Mouse (Mus musculus) 416B (cell line): ENCODE results near the gene Gas7.

Experiments
- DNase-seq: peaks from one replicate; pipeline ENCODE4 v3.0.0; 2011; ENCODE audit warnings: low read depth

The Gas7 gene

DNA sequence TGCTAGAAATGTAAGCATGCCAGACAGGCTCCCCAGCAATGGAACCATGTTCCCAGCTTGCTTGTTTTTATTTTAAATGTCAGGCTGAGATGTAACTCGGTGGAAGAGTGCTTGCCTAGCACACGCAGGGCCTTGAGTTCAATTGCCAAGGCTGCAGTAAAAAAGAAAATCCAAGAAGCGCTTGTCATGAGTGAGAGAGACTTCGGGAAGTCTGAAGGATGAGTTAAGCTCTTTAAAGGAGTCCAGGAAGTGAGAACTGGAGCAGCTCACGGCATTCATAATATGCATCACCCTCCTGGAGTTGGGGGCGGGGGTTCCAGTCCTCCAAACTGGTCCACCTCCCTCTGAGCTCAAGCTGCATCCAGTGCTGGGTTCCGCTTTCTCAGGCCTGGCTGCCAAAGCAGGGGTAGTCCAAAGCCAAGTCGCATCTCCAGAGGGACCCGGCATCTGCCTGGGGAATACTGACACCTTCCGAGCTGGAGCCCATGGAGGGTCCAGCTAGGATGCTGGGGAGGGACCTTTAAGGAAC, 34.5 kb downstream of the Gas7 start:
- DNase-seq: no peak

DNA sequence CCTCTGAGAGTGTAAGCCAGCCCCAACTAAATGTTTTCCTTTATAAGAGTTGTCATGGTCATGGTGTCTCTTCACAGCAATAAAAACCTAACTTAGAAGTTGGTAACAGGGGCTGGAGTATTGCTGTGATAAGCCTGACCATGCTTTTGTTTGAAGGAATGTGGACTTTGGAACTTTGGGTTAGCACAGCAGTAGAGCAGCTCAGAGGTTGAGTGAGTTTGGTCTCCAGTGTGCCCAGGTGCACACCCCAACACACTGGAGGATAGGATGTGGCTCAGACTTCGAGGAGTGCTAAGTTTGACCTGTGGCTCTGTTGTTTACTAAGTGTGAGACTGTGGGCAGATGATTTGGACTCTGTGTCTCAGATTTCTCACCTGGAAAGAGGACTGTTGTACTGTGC, 41.6 kb downstream of the Gas7 start:
- no peak for DNase-seq

GRCm38 (mm10) chr11:67500115-67500514, 44.9 kb downstream of the Gas7 start:
- DNase-seq: no peak

GRCm38 (mm10) chr11:67501468-67502244, 46.4 kb downstream of the Gas7 start:
- DNase-seq: no peak

DNA sequence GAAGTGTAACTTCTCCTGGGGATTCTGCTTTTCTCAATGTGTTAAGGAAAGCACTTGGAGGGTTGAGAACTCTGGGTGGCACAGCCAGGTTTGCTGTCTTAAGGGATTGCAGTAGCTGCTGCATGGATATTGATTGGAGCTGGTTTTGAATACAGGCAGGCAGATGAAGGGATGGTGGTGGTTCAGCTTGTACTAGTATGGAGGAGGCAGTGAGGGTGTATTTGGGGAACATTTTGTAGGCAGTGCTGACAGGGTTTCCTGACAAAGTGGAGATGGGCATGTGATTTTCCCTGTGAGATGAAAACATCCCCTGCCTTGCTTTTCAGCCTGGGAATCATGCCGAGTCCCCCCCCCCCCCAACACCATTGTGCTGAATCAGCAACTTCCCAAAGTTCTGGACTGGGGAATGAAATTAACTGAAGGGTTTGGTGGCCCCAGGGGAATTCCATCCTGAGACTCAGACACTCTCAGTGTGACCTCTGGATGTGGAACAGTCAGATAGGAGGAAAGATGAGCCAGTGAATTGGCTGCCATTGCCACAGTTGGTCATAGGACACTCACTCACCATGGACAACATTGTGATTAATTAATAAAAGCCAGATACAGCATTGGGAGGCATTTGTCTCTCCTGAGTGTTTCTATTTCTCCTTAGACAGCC, 54.1 kb downstream of the Gas7 start:
- no peak for DNase-seq

DNA sequence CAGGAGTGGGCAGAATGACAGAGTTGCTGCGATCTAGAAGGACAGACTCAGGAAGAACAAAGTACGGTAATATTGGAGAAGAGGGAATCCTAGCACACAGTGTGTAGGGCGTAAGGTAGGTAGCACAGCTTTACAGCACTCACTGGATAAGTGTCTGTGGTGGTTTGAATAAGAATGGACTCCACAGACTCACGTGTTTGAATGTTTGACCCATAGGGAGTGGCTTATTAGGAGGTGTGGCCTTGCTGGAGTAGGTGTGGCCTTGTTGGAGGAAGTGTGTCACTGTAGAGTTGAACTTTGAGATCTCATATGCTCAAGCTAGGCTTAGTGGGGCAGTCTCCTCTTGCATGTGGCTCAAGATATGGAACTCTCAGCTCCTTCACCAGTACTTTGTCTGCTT, 55.6 kb downstream of the Gas7 start:
- DNase-seq: no peak

- no peak for DNase-seq
Measured at GRCm38 (mm10) chr11:67513001-67513400, 57.8 kb downstream of the Gas7 start.

DNA sequence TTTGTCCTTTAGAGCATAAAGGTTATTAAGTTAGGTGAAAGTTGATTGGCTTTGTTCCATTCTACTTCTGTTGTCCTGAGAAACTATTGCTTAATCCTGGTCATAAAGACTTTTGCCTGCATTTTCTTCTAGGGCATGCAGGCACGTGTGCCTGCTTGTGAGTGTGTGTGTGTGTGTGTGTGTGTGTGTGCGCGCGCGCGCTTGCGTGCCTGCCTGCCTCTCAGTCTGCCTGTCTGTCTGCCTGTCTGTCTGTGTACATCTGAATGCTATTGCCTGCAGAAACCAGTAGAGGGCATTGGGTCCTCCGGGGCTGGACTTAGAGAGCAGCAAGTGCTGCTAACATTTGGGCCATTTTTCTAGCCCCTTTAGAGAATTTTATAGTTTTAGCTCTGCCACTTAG, 59.2 kb downstream of the Gas7 start:
- peak; percentile 34 for DNase-seq

GRCm38 (mm10) chr11:67515020-67515911, 60.0 kb downstream of the Gas7 start:
- no peak for DNase-seq

DNA sequence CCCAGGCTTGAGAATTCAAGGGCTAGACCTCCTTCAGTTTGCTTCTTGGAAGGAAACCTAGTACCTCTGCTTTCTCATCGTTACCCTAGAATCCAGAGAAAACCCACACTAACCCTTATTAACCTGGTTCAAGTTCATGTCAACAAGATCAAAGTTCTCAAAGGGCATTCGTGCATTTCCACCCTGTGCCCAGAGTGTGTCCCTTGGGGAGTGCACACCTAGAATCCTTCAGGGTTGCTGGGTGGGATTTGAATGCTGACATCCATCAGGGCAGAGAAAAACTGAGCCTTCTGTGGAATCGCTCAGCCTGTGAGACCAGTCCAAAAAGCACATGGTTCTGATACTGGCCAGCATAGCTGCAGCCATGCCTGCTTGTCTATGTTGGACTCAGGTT, 60.7 kb downstream of the Gas7 start:
- DNase-seq: no peak

- DNase-seq: no peak
Measured at GRCm38 (mm10) chr11:67517748-67518147, 62.5 kb downstream of the Gas7 start.

GRCm38 (mm10) chr11:67518985-67519384, 63.7 kb downstream of the Gas7 start:
- no peak for DNase-seq

DNA sequence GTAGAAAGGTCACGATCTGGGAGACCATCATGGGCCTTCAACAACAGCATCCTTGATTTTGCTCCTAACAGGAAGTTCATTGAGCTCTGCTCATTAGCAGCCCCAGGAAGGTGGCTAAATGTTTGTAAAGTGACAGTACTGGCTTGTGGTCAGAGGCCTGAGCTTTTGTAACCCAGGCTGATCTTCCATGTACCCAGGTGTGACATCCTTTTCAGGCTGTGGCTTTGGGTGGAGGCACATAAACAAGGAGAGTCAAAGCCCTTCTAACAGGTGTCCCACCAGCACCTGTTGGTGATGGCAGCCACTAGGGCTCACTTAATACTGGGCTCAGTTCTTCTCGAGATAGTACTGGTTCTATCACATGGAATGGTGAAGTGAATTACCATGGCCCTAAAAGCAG, 67.4 kb downstream of the Gas7 start:
- no peak for DNase-seq

DNA sequence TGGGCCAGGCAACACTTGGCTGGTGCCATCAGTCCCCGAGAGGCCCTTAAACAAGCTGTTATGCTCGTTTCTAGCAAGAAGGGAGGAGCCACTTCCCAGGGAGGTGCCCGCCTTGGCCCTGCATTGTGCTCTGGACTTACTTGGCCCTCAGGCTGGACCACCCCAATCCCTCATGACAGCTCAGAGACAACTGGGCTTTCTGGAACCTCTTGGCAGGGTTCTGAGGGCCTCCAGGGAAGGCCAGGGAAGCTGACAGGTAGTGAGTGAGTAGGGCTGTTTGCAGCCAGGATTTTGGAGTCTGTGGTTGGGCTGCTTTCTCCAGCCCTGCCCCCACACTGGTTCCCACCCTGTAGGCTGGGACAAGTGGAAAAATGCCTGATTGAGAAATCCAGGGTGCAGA, 68.6 kb downstream of the Gas7 start:
- no peak for DNase-seq

DNA sequence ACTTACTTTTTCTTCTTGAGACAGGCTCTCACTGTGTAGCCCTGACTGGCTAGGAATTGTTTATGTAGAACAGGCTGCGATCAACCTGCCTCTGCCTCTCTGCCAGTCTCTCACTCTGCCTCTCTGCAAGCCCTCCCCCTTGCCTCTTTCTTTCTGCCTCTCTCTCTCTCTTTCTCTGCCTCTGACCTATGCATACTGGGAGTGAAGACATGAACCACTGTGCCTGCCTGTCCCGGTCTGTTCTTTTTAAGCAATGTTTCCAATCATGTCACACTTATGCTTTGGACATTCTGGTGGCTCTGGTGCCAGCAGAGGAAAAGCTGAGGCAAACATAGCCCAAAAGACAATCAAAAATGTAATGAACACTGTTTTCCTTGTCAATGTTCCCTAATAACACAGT, 69.5 kb downstream of the Gas7 start:
- no peak for DNase-seq

- no peak for DNase-seq
Measured at GRCm38 (mm10) chr11:67525841-67526240, 70.6 kb downstream of the Gas7 start.

- peak; percentile 89 for DNase-seq
Measured at GRCm38 (mm10) chr11:67526621-67527545, 71.6 kb downstream of the Gas7 start.

- no peak for DNase-seq
Measured at GRCm38 (mm10) chr11:67531286-67531685, 76.0 kb downstream of the Gas7 start.

GRCm38 (mm10) chr11:67531926-67532565, 76.8 kb downstream of the Gas7 start:
- DNase-seq: no peak

DNA sequence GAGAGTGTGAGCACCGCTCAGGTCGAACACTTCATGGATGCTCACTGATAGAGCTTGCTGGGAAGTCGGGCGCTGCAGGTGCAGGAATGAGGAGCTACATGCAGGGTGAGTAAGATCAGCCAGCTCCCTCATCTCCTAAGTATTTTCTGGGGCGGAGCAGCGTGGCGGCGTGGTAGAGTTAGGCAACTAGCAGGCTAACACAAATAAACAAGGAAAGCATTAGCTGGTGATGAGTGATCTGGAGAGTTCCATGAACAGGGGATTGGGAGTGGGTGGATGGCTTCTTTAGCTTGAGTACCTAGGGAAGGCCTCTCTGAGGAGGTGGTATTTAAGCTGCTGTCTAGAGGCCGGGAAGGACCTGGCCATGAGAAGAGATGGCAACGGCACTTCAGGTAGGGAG, 77.5 kb downstream of the Gas7 start:
- DNase-seq: no peak

- no peak for DNase-seq
Measured at GRCm38 (mm10) chr11:67533151-67533550, 77.9 kb downstream of the Gas7 start.
